Mouse (Mus musculus): ENCODE results near the gene Olfr699. TPM values are rescaled to one million over a fixed set of nuclear protein-coding genes. Genes with fewer than 3 reads are reported as not detected.

The Olfr699 gene
- polyA plus RNA-seq, 1 experiment from 2014 or later = not detected

Other genes with a start within 250 kb of the Olfr699 start
- gene Olfr693, start 112.6 kb downstream of the Olfr699 start, polyA plus RNA-seq (2016; fragmentation: Nextera tagmentation; extraction: Ambion mirVana) = not detected in 2 replicates
- gene Olfr694, start 101.4 kb downstream of the Olfr699 start, polyA plus RNA-seq (2016; fragmentation: Nextera tagmentation; extraction: Ambion mirVana) = not detected in 2 replicates
- gene Olfr695, start 76.8 kb downstream of the Olfr699 start, polyA plus RNA-seq (2016; fragmentation: Nextera tagmentation; extraction: Ambion mirVana) = not detected in 2 replicates
- not detected in 2 replicates for gene Olfr697, start 50.8 kb downstream of the Olfr699 start, polyA plus RNA-seq (2016; fragmentation: Nextera tagmentation; extraction: Ambion mirVana)
- not detected in 2 replicates for gene Olfr698, start 37.8 kb downstream of the Olfr699 start, polyA plus RNA-seq (2016; fragmentation: Nextera tagmentation; extraction: Ambion mirVana)
- not detected in 2 replicates for gene Olfr700, start 15.6 kb upstream of the Olfr699 start, polyA plus RNA-seq (2016; fragmentation: Nextera tagmentation; extraction: Ambion mirVana)
- not detected in 2 replicates for gene Olfr701, start 20.9 kb upstream of the Olfr699 start, polyA plus RNA-seq (2016; fragmentation: Nextera tagmentation; extraction: Ambion mirVana)
- not detected in 2 replicates for gene Olfr702, start 40.7 kb upstream of the Olfr699 start, polyA plus RNA-seq (2016; fragmentation: Nextera tagmentation; extraction: Ambion mirVana)
- gene Olfr703, start 50.2 kb upstream of the Olfr699 start, polyA plus RNA-seq (2016; fragmentation: Nextera tagmentation; extraction: Ambion mirVana) = not detected in 2 replicates
- not detected in 2 replicates for gene Olfr704, start 70.0 kb upstream of the Olfr699 start, polyA plus RNA-seq (2016; fragmentation: Nextera tagmentation; extraction: Ambion mirVana)
- gene Olfr705, start 83.7 kb upstream of the Olfr699 start, polyA plus RNA-seq (2016; fragmentation: Nextera tagmentation; extraction: Ambion mirVana) = not detected in 2 replicates
- gene Olfr706, start 95.0 kb upstream of the Olfr699 start, polyA plus RNA-seq (2016; fragmentation: Nextera tagmentation; extraction: Ambion mirVana) = not detected in 2 replicates
- not detected in 2 replicates for gene Olfr707, start 108.0 kb upstream of the Olfr699 start, polyA plus RNA-seq (2016; fragmentation: Nextera tagmentation; extraction: Ambion mirVana)
- gene Olfr1532-ps1, start 114.8 kb upstream of the Olfr699 start, polyA plus RNA-seq (2016; fragmentation: Nextera tagmentation; extraction: Ambion mirVana) = not detected in 2 replicates
- gene Olfr709-ps1, start 139.0 kb upstream of the Olfr699 start, polyA plus RNA-seq (2016; fragmentation: Nextera tagmentation; extraction: Ambion mirVana) = not detected in 2 replicates
- not detected in 2 replicates for gene Olfr710, start 155.1 kb upstream of the Olfr699 start, polyA plus RNA-seq (2016; fragmentation: Nextera tagmentation; extraction: Ambion mirVana)
- gene Olfr6, start 170.7 kb upstream of the Olfr699 start, polyA plus RNA-seq (2016; fragmentation: Nextera tagmentation; extraction: Ambion mirVana) = not detected in 2 replicates
- not detected in 2 replicates for gene Olfr711, start 182.3 kb upstream of the Olfr699 start, polyA plus RNA-seq (2016; fragmentation: Nextera tagmentation; extraction: Ambion mirVana)
- not detected in 2 replicates for gene Olfr2, start 212.9 kb upstream of the Olfr699 start, polyA plus RNA-seq (2016; fragmentation: Nextera tagmentation; extraction: Ambion mirVana)
- not detected in 2 replicates for gene Olfr713, start 238.0 kb upstream of the Olfr699 start, polyA plus RNA-seq (2016; fragmentation: Nextera tagmentation; extraction: Ambion mirVana)

Data from embryonic facial prominence, embryonic 12.5 days (tissue).